Mouse (Mus musculus): ENCODE results near the gene Tuba1a. TPM values are rescaled to one million over a fixed set of nuclear protein-coding genes. Genes with fewer than 3 reads are reported as not detected.
A peak's percentile ranks its signal among the peaks of the same experiment; 100 is the strongest.

The Tuba1a gene
- polyA plus RNA-seq, 1 experiment from 2014 or later: 14,496 TPM

DNA sequence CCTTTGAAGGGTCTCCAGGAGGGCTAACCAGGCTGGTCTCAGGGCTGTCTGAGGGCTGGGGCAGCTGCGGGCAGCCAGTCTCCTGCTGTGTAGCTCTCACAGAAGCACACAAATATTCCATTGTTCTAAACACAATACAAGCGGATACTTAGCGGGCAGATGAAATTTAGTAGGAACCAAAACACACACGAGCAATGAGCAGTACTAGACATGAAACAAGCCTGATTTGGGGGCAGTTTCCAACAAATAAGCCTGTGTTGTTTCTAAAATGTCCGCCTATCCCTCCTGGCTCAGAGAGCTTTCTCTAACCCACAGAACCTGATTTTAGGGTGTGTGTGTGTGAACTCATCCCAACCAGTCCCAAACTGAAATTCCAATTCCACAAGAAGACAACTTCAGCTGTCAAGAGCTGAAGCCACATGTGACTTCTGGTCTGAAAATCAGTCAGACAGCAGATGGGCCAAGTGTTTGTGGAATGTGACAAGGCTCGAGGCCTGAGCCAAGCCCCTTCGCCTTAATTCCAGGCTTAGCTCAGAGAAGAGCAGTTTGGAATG, 33.7 kb upstream of the Tuba1a start:
- 6% methylated on average over 7 of the region's 7 CpGs for WGBS

DNA sequence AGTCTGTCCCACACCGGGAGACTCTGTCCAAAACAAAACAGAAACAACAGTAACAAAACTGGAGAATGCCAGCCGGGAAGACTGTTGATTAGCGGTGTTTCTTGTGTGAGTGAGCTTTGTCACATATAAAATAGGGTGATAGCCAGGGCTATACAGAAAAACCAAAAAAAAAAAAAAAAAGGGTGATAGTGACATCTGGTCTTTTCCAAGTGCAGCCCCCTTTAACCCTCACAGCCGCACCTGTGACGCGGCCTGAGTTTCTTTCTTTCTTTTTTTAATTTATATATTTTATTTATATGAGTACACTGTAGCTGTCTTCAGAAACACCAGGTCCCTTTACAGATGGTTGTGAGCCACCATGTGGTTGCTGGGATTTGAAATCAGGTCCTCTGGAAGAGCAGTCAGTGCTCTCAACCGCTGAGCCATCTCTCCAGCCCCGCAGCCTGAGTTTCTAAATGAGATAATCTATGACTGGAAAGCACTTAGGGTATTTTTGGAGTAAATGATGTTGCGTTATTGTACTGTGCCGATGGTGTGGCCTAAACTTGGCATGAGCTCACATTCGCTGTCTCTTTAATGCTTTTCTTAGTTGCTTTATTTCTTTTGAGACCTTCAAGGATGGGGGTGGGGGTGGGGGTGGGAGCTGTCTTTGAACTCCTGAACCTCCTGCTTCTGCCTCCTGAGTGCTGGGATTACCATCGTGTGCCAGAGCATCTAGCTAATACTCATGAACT, 32.6 kb upstream of the Tuba1a start:
- peak overlapping the region; percentile 46 for H3K4me3 ChIP-seq (ENCODE audit: low read depth, low read length)

More for the DNA sequence above, 33.7 kb upstream of the Tuba1a start:
- ATAC-seq (ENCODE audit: low read depth): no peak
- Histone ChIP-seq H3K9ac (replicated peaks; ENCODE audit: low read depth, low read length) (peak overlapping the region; percentile 83), H3K4me3 (ENCODE audit: low read depth, low read length) (peak overlapping the region; percentile 46), H3K27ac (ENCODE audit: low read depth, low read length) (peak overlapping the region; percentile 99), H3K36me3 (ENCODE audit: control insufficient read depth, insufficient read depth, low read length) (no peaks in the 10 kb centered on the region), H3K4me2 (ENCODE audit: low read depth, low read length) (peak overlapping the region; percentile 67), H3K4me1 (ENCODE audit: control insufficient read depth, insufficient read depth, low read length) (peaks cover 58% of the 10 kb centered on the region), H3K9me3 (ENCODE audit: control insufficient read depth, low read length) (no peaks in the 10 kb centered on the region), H3K27me3 (ENCODE audit: control insufficient read depth, insufficient read depth, low read length) (no peaks in the 10 kb centered on the region)

DNA sequence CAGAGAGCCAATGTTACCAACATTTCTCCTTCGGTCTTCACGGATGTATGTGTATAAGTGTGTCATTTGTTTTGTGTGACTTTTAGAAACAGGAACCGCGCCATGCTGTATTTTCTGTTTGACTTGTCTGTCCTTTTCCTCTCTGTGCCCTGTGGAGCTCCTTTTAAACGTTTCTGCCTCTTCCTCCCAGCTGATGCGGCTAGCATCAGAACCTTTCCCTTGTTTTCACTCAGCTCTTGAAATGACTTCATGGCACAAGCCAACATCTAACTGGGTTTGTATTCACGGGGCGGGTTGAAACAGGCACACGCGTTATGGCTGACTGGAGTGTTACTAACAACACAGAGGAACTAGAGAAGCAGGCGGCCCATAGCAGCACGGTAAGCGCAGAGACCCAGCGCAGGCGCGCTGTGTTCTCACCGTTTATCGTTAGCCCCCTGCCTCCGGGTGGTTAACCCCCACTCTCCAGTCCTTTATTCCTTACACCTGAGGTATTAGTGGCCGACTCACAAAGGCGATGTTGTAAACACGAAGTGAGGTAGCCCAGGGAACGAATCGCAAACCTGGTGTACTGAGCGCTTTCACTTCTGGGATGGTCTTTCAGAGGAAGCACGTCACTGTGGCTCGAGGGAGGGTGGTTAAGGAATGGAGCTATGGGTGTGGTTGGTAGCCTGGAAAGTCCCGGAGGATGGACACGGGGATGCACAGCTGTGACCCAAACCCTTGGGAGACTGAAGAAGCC, 31.9 kb upstream of the Tuba1a start:
- peaks cover 40% of the 10 kb centered on the region for H3K4me1 ChIP-seq (ENCODE audit: control insufficient read depth, insufficient read depth, low read length)
- H3K9ac ChIP-seq (replicated peaks; ENCODE audit: low read depth, low read length): peak overlapping the region; percentile 83
- peak; percentile 81 for ATAC-seq (ENCODE audit: low read depth)
- H3K9me3 ChIP-seq (ENCODE audit: control insufficient read depth, low read length): no peaks in the 10 kb centered on the region
- H3K27ac ChIP-seq (ENCODE audit: low read depth, low read length): peak overlapping the region; percentile 99
- peak overlapping the region; percentile 46 for H3K4me3 ChIP-seq (ENCODE audit: low read depth, low read length)
- no peaks in the 10 kb centered on the region for H3K36me3 ChIP-seq (ENCODE audit: control insufficient read depth, insufficient read depth, low read length)
- no peaks in the 10 kb centered on the region for H3K27me3 ChIP-seq (ENCODE audit: control insufficient read depth, insufficient read depth, low read length)
- 1% methylated on average over 29 of the region's 29 CpGs for WGBS
- H3K4me2 ChIP-seq (ENCODE audit: low read depth, low read length): peak overlapping the region; percentile 67

More for the DNA sequence above, 32.6 kb upstream of the Tuba1a start:
- Histone ChIP-seq H3K27ac (ENCODE audit: low read depth, low read length) (peak overlapping the region; percentile 99), H3K36me3 (ENCODE audit: control insufficient read depth, insufficient read depth, low read length) (no peaks in the 10 kb centered on the region), H3K27me3 (ENCODE audit: control insufficient read depth, insufficient read depth, low read length) (no peaks in the 10 kb centered on the region), H3K9me3 (ENCODE audit: control insufficient read depth, low read length) (no peaks in the 10 kb centered on the region), H3K4me2 (ENCODE audit: low read depth, low read length) (peak overlapping the region; percentile 67), H3K4me1 (ENCODE audit: control insufficient read depth, insufficient read depth, low read length) (peaks cover 48% of the 10 kb centered on the region), H3K9ac (replicated peaks; ENCODE audit: low read depth, low read length) (peak overlapping the region; percentile 83)
- 7% methylated on average over 12 of the region's 12 CpGs for WGBS
- no peak for ATAC-seq (ENCODE audit: low read depth)

DNA sequence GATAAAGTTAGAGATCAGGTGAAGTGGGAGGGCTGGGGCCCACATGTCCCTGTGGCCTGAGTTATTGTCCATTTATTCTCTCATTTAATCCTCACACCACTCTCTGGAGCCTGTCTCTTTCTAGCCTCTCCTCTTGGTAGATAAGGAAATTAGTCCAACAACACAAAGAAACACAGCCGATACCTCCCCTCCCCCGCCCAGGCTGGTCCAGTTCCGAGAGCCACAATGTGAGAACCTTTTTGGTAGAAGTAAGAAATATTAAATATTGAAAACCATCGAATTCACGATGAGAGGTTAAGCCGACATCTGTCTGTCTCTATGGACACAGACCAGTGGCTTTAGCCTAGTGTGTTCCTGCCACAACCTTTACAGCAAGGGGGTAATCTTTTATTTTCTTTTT, 31.2 kb upstream of the Tuba1a start:
- Histone ChIP-seq H3K27me3 (ENCODE audit: control insufficient read depth, insufficient read depth, low read length) (no peaks in the 10 kb centered on the region), H3K9ac (replicated peaks; ENCODE audit: low read depth, low read length) (peak overlapping the region; percentile 83), H3K36me3 (ENCODE audit: control insufficient read depth, insufficient read depth, low read length) (no peaks in the 10 kb centered on the region), H3K9me3 (ENCODE audit: control insufficient read depth, low read length) (no peaks in the 10 kb centered on the region), H3K4me1 (ENCODE audit: control insufficient read depth, insufficient read depth, low read length) (peaks cover 36% of the 10 kb centered on the region), H3K4me3 (ENCODE audit: low read depth, low read length) (peak overlapping the region; percentile 46), H3K4me2 (ENCODE audit: low read depth, low read length) (peak overlapping the region; percentile 67), H3K27ac (ENCODE audit: low read depth, low read length) (peak overlapping the region; percentile 99)
- ATAC-seq (ENCODE audit: low read depth): no peak
- WGBS: 22% methylated on average over 6 of the region's 6 CpGs

DNA sequence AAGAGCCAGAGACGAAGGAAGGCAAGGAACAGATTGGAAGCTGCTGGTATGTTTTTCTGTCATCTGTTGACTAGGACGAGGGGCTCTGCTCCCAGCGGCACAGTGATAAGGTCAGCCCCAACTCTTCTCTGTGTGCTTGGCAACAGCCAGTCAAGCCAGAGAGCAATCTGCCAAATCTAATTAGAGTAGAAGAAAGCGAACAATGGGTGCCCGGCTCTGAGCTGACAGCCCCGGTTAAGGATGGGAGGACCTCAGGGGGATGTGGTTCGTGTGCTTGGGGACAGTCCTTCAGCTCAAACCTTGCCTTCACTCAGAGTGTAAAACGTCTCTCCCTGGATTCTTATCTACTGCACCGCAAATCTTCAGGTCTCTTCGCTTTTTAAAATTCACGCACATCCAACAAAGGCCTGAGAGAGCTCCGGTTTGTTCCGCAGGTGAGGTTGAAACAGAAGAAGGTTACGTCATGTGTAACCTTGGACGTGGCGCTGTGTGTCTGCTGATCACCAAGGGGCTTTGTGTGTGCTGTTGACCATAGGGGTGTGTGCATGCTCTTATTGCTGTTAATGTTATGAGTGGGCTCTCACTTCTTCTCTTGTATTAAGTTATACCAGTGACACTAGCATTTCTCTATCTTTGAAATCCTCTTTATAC, 30.1 kb upstream of the Tuba1a start:
- no peaks in the 10 kb centered on the region for H3K36me3 ChIP-seq (ENCODE audit: control insufficient read depth, insufficient read depth, low read length)
- peak overlapping the region; percentile 83 for H3K9ac ChIP-seq (replicated peaks; ENCODE audit: low read depth, low read length)
- H3K9me3 ChIP-seq (ENCODE audit: control insufficient read depth, low read length): no peaks in the 10 kb centered on the region
- H3K4me2 ChIP-seq (ENCODE audit: low read depth, low read length): peak overlapping the region; percentile 67
- 14% methylated on average over 16 of the region's 16 CpGs for WGBS
- H3K27me3 ChIP-seq (ENCODE audit: control insufficient read depth, insufficient read depth, low read length): no peaks in the 10 kb centered on the region
- H3K27ac ChIP-seq (ENCODE audit: low read depth, low read length): peak overlapping the region; percentile 99
- peaks cover 36% of the 10 kb centered on the region for H3K4me1 ChIP-seq (ENCODE audit: control insufficient read depth, insufficient read depth, low read length)
- H3K4me3 ChIP-seq (ENCODE audit: low read depth, low read length): peak overlapping the region; percentile 46
- ATAC-seq (ENCODE audit: low read depth): peak; percentile 45; the same call in 1 of the 2 replicates

DNA sequence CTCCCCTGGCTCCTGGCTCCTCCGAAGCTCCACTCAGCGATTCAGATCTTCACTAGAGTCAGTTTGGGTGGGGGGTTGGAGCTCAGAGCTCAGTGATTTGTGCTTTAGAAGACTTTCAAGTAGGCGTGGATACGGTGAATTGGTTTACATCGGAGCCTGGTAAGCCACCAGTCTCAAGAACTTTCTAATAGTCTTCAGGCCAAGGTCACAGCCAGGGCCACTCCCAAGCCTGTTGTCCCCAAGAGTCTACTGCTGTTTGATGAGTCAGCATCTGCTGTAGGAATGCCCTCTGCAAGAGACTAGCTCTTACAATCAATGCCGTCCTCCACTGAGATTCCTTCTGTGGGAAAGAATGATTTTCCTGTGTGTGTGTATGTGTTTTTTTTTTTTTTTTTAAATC, 28.6 kb upstream of the Tuba1a start:
- ATAC-seq (ENCODE audit: low read depth): no peak
- no peaks in the 10 kb centered on the region for H3K27me3 ChIP-seq (ENCODE audit: control insufficient read depth, insufficient read depth, low read length)
- no peak overlapping the region for H3K4me3 ChIP-seq (ENCODE audit: low read depth, low read length)
- H3K9ac ChIP-seq (replicated peaks; ENCODE audit: low read depth, low read length): no peak overlapping the region
- no peaks in the 10 kb centered on the region for H3K9me3 ChIP-seq (ENCODE audit: control insufficient read depth, low read length)
- H3K4me2 ChIP-seq (ENCODE audit: low read depth, low read length): no peak overlapping the region
- peaks cover 37% of the 10 kb centered on the region for H3K4me1 ChIP-seq (ENCODE audit: control insufficient read depth, insufficient read depth, low read length)
- WGBS: 61% methylated on average over 6 of the region's 6 CpGs
- H3K36me3 ChIP-seq (ENCODE audit: control insufficient read depth, insufficient read depth, low read length): no peaks in the 10 kb centered on the region
- H3K27ac ChIP-seq (ENCODE audit: low read depth, low read length): peak overlapping the region; percentile 99; the same call in 1 of the 2 replicates

DNA sequence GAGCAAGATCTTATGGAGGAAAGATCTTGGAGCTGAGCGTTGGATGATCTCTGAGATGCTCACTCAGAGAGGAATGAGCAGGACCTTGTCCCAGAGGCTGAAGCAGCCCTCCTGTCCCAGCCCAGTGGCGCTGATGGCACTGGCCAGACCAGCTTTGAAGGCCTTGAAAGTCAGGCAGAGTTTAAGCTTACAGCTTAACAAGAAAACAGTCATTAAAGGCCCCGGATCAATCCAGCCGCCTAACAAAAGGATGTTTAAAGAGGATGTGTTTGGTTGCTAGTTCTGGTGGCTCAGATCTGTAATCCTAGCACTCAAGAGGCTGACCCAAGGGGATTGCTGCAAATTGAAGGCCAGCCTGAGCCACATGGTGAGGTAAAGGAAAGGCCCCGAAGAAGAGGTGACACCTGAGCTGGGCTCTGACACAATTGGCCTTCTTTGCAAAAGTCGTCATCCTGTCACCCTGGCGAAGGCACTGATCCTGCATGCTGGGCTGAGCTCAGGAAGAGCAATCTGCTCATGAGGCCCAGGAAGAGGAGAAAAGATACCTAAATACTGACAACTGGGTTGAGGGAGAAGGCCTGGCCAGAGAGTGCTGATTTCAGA, 26.6 kb upstream of the Tuba1a start:
- no peak overlapping the region for H3K4me3 ChIP-seq (ENCODE audit: low read depth, low read length)
- ATAC-seq (ENCODE audit: low read depth): no peak
- peak overlapping the region; percentile 16; the same call in 1 of the 2 replicates for H3K27ac ChIP-seq (ENCODE audit: low read depth, low read length)
- 34% methylated on average over 7 of the region's 7 CpGs for WGBS
- H3K9ac ChIP-seq (replicated peaks; ENCODE audit: low read depth, low read length): no peak overlapping the region
- H3K9me3 ChIP-seq (ENCODE audit: control insufficient read depth, low read length): no peaks in the 10 kb centered on the region
- peaks cover 37% of the 10 kb centered on the region for H3K4me1 ChIP-seq (ENCODE audit: control insufficient read depth, insufficient read depth, low read length)
- no peak overlapping the region for H3K4me2 ChIP-seq (ENCODE audit: low read depth, low read length)
- H3K36me3 ChIP-seq (ENCODE audit: control insufficient read depth, insufficient read depth, low read length): no peaks in the 10 kb centered on the region
- no peaks in the 10 kb centered on the region for H3K27me3 ChIP-seq (ENCODE audit: control insufficient read depth, insufficient read depth, low read length)

DNA sequence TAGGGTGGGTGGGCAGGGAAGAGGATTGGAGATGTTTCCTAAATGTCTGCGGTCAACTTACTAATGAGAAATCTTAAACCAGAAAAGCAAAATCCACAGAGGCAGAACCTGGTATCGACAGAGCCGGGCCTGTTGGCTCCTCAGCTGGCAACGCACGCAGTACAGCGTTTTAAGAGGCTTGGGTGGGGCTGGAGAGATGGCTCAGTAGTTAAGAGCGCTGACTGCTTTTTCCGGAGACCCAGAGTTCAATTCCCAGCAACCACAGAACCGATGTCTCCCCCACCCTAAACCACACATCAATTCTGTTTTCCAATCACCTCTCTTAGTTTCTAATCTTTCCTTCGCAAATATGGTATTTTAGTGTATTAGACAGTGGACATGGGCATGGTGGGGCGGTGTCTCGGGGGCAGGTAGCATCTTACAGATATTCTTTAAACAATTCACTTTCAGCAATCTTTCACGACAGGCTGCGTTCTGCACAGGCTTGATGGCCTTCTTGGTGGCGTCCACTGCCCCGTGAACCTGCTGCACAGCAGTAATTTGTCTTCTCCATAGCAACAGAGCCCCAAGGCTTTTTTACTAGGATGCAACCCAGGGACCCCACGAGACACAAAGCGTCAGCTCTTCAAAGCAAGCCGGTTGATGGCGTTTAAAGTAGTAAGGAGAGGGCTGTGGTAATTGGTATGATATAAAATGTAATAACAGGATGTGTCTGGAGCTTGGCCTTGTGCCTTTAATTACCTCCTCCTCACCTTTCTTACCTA, 25.1 kb upstream of the Tuba1a start:
- peak overlapping the region; percentile 45 for H3K4me2 ChIP-seq (ENCODE audit: low read depth, low read length)
- peak overlapping the region; percentile 89 for H3K27ac ChIP-seq (ENCODE audit: low read depth, low read length)
- ATAC-seq (ENCODE audit: low read depth): no peak
- WGBS: 31% methylated on average over 20 of the region's 20 CpGs
- H3K4me1 ChIP-seq (ENCODE audit: control insufficient read depth, insufficient read depth, low read length): peaks cover 37% of the 10 kb centered on the region
- no peaks in the 10 kb centered on the region for H3K9me3 ChIP-seq (ENCODE audit: control insufficient read depth, low read length)
- no peaks in the 10 kb centered on the region for H3K36me3 ChIP-seq (ENCODE audit: control insufficient read depth, insufficient read depth, low read length)
- peak overlapping the region; percentile 42; the same call in 1 of the 2 replicates for H3K9ac ChIP-seq (replicated peaks; ENCODE audit: low read depth, low read length)
- H3K4me3 ChIP-seq (ENCODE audit: low read depth, low read length): peak overlapping the region; percentile 12; the same call in 1 of the 2 replicates
- H3K27me3 ChIP-seq (ENCODE audit: control insufficient read depth, insufficient read depth, low read length): no peaks in the 10 kb centered on the region
